Mouse (Mus musculus): ENCODE results near the gene Catsper4. TPM values are rescaled to one million over a fixed set of nuclear protein-coding genes. Genes with fewer than 3 reads are reported as not detected.

Gene Catsper4
- polyA plus RNA-seq, 1 experiment from 2014 or later: not detected

DNA sequence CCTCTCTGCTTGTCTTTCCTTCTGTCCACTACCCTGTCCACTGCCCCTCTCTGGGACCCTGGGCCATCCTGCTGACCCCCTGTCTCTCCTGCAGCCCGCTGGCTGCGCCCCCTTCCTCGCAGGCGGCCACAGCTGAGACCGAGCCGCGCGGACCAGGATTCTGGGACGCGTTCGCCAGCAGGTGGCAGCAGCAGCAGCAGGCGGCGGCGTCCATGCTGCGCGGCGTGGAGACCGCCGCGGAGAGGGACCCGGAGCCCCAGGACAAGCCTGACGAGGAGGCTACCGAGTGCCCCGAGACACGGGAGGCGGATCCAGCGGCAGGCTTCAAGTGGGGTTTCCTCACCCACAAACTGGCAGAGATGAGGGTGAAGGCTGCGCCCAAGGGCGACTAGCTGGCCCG, 22.5 kb upstream of the Catsper4 start:
- Histone ChIP-seq H3K4me3 (peak overlapping the region; percentile 60), H3K4me1 (peaks cover 62% of the 10 kb centered on the region), H3K36me3 (no peaks in the 10 kb centered on the region), H3K4me2 (peak overlapping the region; percentile 96), H3K27me3 (replicated peaks) (peaks cover 85% of the 10 kb centered on the region), H3K27ac (replicated peaks) (no peak overlapping the region), H3K9me3 (no peaks in the 10 kb centered on the region), H3K9ac (peak overlapping the region; percentile 76)
- under 1% methylated on average over 30 of the region's 30 CpGs for WGBS
- no peak for ATAC-seq (ENCODE audit: extremely low read depth, insufficient number of reproducible peaks, low FRiP score, low TSS enrichment)

GRCm38 (mm10) chr4:134246719-134247258, 19.6 kb upstream of the Catsper4 start, which contains the start of gene Gm30191:
Gene Gm30191 (plus strand): TSS chr4:134246935.
- Histone ChIP-seq H3K27ac (replicated peaks) (no peak within 1 kb of the TSS), H3K9me3 (no peaks in the 10 kb centered on the region), H3K4me1 (peaks cover 42% of the 10 kb centered on the region), H3K36me3 (no peaks in the 10 kb centered on the region), H3K9ac (peak within 1 kb of the TSS; percentile 88), H3K27me3 (replicated peaks) (peaks cover 59% of the 10 kb centered on the region), H3K4me2 (peak within 1 kb of the TSS; percentile 98), H3K4me3 (peak within 1 kb of the TSS; percentile 79)
- no peak for ATAC-seq (ENCODE audit: extremely low read depth, insufficient number of reproducible peaks, low FRiP score, low TSS enrichment)
- 62% methylated on average over 7 of the region's 7 CpGs for WGBS

DNA sequence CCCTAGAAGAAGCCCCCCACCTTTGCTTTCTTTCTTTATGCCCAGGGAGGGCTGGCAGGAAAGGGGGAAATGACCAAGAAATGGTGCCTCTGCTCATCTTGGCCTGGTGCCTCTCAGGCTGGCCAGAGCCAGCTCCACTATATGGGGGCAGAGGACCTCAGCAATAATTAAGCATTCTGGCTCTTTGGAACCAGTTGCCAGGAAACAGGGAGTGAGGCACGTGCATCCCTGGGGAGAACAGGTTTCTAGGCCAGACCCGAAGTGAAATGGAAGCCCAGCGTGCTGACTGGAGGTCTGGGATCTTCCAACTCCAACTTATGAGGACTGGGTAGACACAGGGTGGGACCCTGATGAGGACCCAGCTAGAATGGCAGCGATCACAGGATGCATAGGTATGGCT, 19.1 kb upstream of the Catsper4 start:
- Histone ChIP-seq H3K27ac (replicated peaks) (no peak overlapping the region), H3K36me3 (no peaks in the 10 kb centered on the region), H3K9ac (no peak overlapping the region), H3K4me2 (no peak overlapping the region), H3K27me3 (replicated peaks) (peaks cover 53% of the 10 kb centered on the region), H3K4me3 (no peak overlapping the region), H3K4me1 (peaks cover 37% of the 10 kb centered on the region), H3K9me3 (no peaks in the 10 kb centered on the region)
- 53% methylated on average over 4 of the region's 4 CpGs for WGBS
- ATAC-seq (ENCODE audit: extremely low read depth, insufficient number of reproducible peaks, low FRiP score, low TSS enrichment): no peak

GRCm38 (mm10) chr4:134245148-134245843, 18.1 kb upstream of the Catsper4 start, which contains the start of gene Zfp593:
Gene Zfp593 (minus strand): TSS chr4:134245592.
- no peaks in the 10 kb centered on the region for H3K9me3 ChIP-seq
- no peaks in the 10 kb centered on the region for H3K36me3 ChIP-seq
- H3K4me3 ChIP-seq: peak within 1 kb of the TSS; percentile 79
- peak within 1 kb of the TSS; percentile 88 for H3K9ac ChIP-seq
- WGBS: under 1% methylated on average over 60 of the region's 60 CpGs
- peaks cover 27% of the 10 kb centered on the region for H3K4me1 ChIP-seq
- peak; percentile 80 for ATAC-seq (ENCODE audit: extremely low read depth, insufficient number of reproducible peaks, low FRiP score, low TSS enrichment)
- H3K27ac ChIP-seq (replicated peaks): no peak within 1 kb of the TSS
- H3K27me3 ChIP-seq (replicated peaks): peaks cover 44% of the 10 kb centered on the region
- peak within 1 kb of the TSS; percentile 98 for H3K4me2 ChIP-seq

GRCm38 (mm10) chr4:134243516-134244250, 16.5 kb upstream of the Catsper4 start, which contains the start of gene E130218I03Rik:
Gene E130218I03Rik (plus strand): TSS chr4:134243662.
- Histone ChIP-seq H3K36me3 (no peaks in the 10 kb centered on the region), H3K4me2 (peak within 1 kb of the TSS; percentile 98), H3K27me3 (replicated peaks) (peaks cover 29% of the 10 kb centered on the region), H3K27ac (replicated peaks) (no peak within 1 kb of the TSS), H3K4me1 (peaks cover 20% of the 10 kb centered on the region), H3K9me3 (no peaks in the 10 kb centered on the region), H3K9ac (peak within 1 kb of the TSS; percentile 88), H3K4me3 (peak within 1 kb of the TSS; percentile 79)
- WGBS: 87% methylated on average over 17 of the region's 17 CpGs
- ATAC-seq (ENCODE audit: extremely low read depth, insufficient number of reproducible peaks, low FRiP score, low TSS enrichment): no peak

DNA sequence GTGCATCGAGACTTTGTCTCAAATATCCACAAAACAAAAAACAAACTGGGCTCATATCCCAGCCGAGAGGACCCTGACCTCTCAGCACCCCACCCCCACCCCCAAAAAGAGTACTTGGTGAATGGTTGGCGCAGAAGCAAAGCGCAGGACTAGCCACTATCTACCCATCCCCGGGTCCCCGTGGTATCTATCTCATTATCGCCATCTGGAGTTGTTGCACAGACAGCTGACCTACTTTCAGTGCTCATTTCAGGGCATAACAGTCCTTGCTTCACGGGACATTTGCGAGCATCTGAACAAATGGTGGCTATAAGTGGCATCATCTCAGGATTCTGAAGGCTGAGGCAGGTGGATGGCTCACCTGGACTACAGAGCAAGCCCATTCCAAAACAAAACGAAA, 11.5 kb upstream of the Catsper4 start:
- Histone ChIP-seq H3K36me3 (no peaks in the 10 kb centered on the region), H3K9me3 (no peaks in the 10 kb centered on the region), H3K27ac (replicated peaks) (no peak overlapping the region), H3K27me3 (replicated peaks) (peaks cover 37% of the 10 kb centered on the region), H3K9ac (peak overlapping the region; percentile 72), H3K4me3 (peak overlapping the region; percentile 52), H3K4me1 (peaks cover 16% of the 10 kb centered on the region), H3K4me2 (peak overlapping the region; percentile 83)
- ATAC-seq (ENCODE audit: extremely low read depth, insufficient number of reproducible peaks, low FRiP score, low TSS enrichment): no peak
- 11% methylated on average over 10 of the region's 10 CpGs for WGBS

DNA sequence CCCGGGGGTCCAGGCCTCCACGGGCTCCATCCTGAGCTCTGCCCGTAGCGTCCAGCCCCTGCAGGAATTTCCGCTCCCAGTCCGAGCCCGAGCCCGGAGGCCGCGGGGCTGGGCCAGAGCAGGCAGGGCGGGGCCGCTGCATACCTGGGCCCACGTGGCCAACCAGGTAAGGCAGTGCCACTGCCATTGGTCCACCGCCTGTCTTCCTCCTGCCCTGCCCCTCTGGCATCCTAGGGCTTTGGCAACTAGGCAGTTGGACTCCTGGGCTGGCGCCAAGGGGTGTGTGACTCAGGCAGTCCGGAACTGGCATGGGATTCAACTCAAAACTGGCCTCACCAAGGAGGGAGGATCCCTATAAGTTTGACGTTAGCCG, 11.1 kb upstream of the Catsper4 start, which contains the start of gene Cnksr1:
Cnksr1 (minus strand) TSS at position 121 of the 373 bp plus-strand sequence.
- WGBS: under 1% methylated on average over 18 of the region's 18 CpGs
- Histone ChIP-seq H3K27me3 (replicated peaks) (peaks cover 41% of the 10 kb centered on the region), H3K4me3 (peak within 1 kb of the TSS; percentile 52), H3K4me1 (peaks cover 16% of the 10 kb centered on the region), H3K9ac (peak within 1 kb of the TSS; percentile 72), H3K27ac (replicated peaks) (no peak within 1 kb of the TSS), H3K9me3 (no peaks in the 10 kb centered on the region), H3K4me2 (peak within 1 kb of the TSS; percentile 83), H3K36me3 (no peaks in the 10 kb centered on the region)
- ATAC-seq (ENCODE audit: extremely low read depth, insufficient number of reproducible peaks, low FRiP score, low TSS enrichment): no peak

DNA sequence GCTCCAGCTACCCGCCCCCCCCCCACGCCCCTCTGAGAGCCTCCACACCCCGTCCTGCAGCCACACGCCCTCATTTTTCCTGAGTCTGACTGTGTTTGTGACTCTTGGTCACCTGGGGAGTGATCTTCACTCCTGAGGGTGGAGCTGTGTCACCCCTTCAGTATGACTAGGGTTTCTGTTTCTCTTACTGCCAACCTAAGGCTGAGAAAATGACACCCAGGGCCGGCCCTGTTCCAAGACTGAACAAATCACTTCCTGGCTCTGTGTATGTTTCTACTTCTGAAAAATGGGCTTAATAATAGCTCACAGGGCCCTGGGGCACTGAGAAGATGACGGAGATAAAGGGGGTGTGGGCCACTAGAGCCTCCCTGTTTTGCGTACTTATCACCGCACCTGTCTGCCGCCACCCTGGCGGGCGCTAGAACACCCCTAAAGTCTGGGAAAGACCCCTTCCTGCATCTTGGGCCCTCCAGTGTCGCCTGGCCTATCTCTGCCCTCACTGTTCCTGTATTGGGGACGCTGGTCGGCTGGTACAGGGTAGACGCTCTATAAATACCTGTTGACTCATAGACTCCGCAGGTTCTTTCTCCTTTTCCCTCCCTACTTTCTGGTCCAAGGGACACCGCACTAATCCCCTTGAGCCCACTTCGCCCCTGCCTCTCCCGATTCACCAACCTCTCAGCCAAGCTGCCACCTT, 10.5 kb upstream of the Catsper4 start:
- H3K4me1 ChIP-seq: peaks cover 16% of the 10 kb centered on the region
- peak overlapping the region; percentile 52 for H3K4me3 ChIP-seq
- H3K9me3 ChIP-seq: no peaks in the 10 kb centered on the region
- no peak overlapping the region for H3K27ac ChIP-seq (replicated peaks)
- H3K36me3 ChIP-seq: no peaks in the 10 kb centered on the region
- H3K27me3 ChIP-seq (replicated peaks): peaks cover 46% of the 10 kb centered on the region
- peak overlapping the region; percentile 72 for H3K9ac ChIP-seq
- no peak for ATAC-seq (ENCODE audit: extremely low read depth, insufficient number of reproducible peaks, low FRiP score, low TSS enrichment)
- peak overlapping the region; percentile 83 for H3K4me2 ChIP-seq
- WGBS: 20% methylated on average over 19 of the region's 19 CpGs

DNA sequence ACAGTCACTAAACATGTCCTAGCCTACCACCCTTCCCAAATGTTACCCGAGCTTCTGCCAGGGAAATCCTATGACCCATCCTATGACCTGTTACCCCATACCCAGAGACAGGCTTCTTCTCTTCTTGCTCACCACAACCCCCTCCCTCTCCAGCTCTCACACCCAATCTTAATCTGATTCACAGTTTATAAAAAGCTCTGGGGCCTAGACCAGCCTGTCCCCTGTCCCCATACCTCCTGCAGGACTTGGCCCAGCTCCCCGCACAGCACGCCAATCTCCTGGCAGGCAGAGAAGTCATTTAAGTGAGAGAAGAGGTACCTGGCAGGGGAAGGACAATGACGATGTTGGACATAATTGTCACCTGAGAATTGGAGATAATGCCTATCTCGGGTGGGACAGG, 7.7 kb upstream of the Catsper4 start:
- H3K4me2 ChIP-seq: no peak overlapping the region
- H3K9ac ChIP-seq: no peak overlapping the region
- peaks cover 52% of the 10 kb centered on the region for H3K27me3 ChIP-seq (replicated peaks)
- no peak for ATAC-seq (ENCODE audit: extremely low read depth, insufficient number of reproducible peaks, low FRiP score, low TSS enrichment)
- no peaks in the 10 kb centered on the region for H3K36me3 ChIP-seq
- H3K4me3 ChIP-seq: no peak overlapping the region
- H3K9me3 ChIP-seq: no peaks in the 10 kb centered on the region
- H3K27ac ChIP-seq (replicated peaks): no peak overlapping the region
- H3K4me1 ChIP-seq: peaks cover 16% of the 10 kb centered on the region
- WGBS: 63% methylated on average over 5 of the region's 5 CpGs

DNA sequence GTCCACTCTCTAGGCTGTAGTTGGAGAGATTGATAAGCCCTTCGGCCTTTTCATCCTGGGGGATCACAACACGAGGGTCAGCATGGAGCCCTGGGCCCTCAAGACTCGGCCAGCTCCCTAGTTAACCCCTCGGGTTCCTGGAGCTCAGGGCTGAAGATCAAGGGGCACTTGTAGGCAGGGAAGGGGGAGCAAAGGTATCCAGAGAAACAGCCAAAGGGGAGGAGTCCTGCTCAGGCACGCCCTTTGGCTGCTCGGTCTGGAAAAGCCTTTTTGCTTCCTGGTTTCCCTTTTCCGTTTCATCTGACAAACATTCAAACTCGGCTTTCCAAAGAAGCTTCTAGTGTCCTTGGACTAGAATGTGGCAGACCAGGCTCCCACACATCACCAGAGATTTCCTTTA, 3.2 kb upstream of the Catsper4 start:
- H3K4me3 ChIP-seq: no peak overlapping the region
- no peaks in the 10 kb centered on the region for H3K36me3 ChIP-seq
- no peaks in the 10 kb centered on the region for H3K9me3 ChIP-seq
- peaks cover 30% of the 10 kb centered on the region for H3K27me3 ChIP-seq (replicated peaks)
- no peak overlapping the region for H3K9ac ChIP-seq
- ATAC-seq (ENCODE audit: extremely low read depth, insufficient number of reproducible peaks, low FRiP score, low TSS enrichment): no peak
- H3K4me2 ChIP-seq: no peak overlapping the region
- H3K27ac ChIP-seq (replicated peaks): no peak overlapping the region
- WGBS: 25% methylated on average over 8 of the region's 8 CpGs
- no peaks in the 10 kb centered on the region for H3K4me1 ChIP-seq
